ENCODE assay signal across 28 mouse cellular contexts in the genomic region with DNA sequence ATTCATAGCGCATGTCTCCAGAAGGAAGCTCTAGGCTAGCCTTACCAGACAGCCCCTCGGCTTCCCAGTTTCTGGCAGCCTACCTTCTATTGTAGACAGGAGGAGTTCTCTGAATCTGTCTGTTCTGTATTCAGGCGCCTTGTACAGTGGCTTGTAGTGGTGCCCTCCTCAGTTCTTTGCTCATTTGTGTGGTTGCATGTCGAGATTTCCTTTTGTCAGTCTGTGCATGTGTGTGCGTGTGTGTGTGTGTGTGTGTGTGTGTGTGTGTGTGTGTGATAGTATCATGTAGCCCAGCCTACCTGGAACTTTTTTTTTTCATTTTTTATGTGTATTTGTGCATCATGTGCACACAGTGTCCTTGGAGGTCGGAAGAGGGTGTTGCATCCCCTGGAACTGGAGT. TPM values are rescaled to one million over a fixed set of nuclear protein-coding genes. Genes with fewer than 3 reads are reported as not detected.
DNase-seq lines count a peak whose midpoint lies in the region; ATAC-seq and TF ChIP-seq lines count a peak whose summit lies in the region.
"Had no signal": no experiment of that assay in that cellular context is flagged by ENCODE, and none has a peak within 500 bp of the region (broad histone marks: within the 10 kb centered on the region; RNA-seq: fewer than 3 reads in every experiment).

No protein-coding gene starts in this region.

- WGBS in neural tube, embryonic 12.5 days, result 91% methylated on average over 6 of the region's 6 CpGs
- WGBS in midbrain, embryonic 13.5 days, result 87% methylated on average over 6 of the region's 6 CpGs
- WGBS in hindbrain, postnatal 0 days, result 84% methylated on average over 6 of the region's 6 CpGs
- 86% methylated on average over 6 of the region's 6 CpGs for WGBS in forebrain, embryonic 11.5 days

- TF ChIP-seq POLR2A in bone marrow macrophage, adult 2 months (IDR thresholded peaks at IDR 0.05; ENCODE audit: borderline replicate concordance, low read depth, low read length), result no peak

- H3K27ac ChIP-seq in neural tube, embryonic 12.5 days, result no peak overlapping the region
- H3K27ac ChIP-seq in bone marrow macrophage, adult 2 months (ENCODE audit: insufficient read depth, low read depth, low read length), result peak overlapping the region; percentile 93
- H3K27ac ChIP-seq in midbrain, embryonic 13.5 days, result no peak overlapping the region
- H3K27ac ChIP-seq in hindbrain, postnatal 0 days, result no peak overlapping the region
- H3K27ac ChIP-seq in forebrain, embryonic 11.5 days (ENCODE audit: low read depth, low read length), result no peak overlapping the region
- H3K27ac ChIP-seq: embryonic facial prominence, embryonic 12.5 days; forebrain, embryonic 12.5 days; heart, embryonic 15.5 days; hindbrain, embryonic 10.5 days; hindbrain, embryonic 14.5 days had no signal

- DNase-seq in neural tube, embryonic 10.5 days (ENCODE audit: extremely low spot score, low spot score), result no peak
- DNase-seq in hindbrain, postnatal 0 days (ENCODE audit: low spot score), result no peak
- DNase-seq in forebrain, embryonic 11.5 days (ENCODE audit: low spot score), result no peak
- DNase-seq: adrenal gland, adult 8-10 months; adrenal gland, postnatal 36 days; cerebellum, adult 11-12 months; cerebellum, adult 9-10 months; cerebellum, postnatal 25 days; heart, adult 18-20 months; heart, postnatal 14 days had no signal

- TF ChIP-seq CTCF in bone marrow macrophage, adult 2 months (IDR thresholded peaks at IDR 0.05; ENCODE audit: low read depth, low read length), result no peak
- TF ChIP-seq CTCF in hindbrain, postnatal 0 days (IDR thresholded peaks at IDR 0.05; ENCODE audit: low read depth), result no peak

- no peaks in the 10 kb centered on the region for H3K27me3 ChIP-seq in neural tube, embryonic 12.5 days (replicated peaks)
- H3K27me3 ChIP-seq in midbrain, embryonic 13.5 days, result no peaks in the 10 kb centered on the region
- H3K27me3 ChIP-seq in hindbrain, postnatal 0 days (ENCODE audit: insufficient read depth, low read length), result no peaks in the 10 kb centered on the region
- no peaks in the 10 kb centered on the region for H3K27me3 ChIP-seq in forebrain, embryonic 11.5 days (ENCODE audit: control insufficient read depth, insufficient read depth, low read length)
- H3K27me3 ChIP-seq: CH12.LX; embryonic facial prominence, embryonic 12.5 days; forebrain, embryonic 12.5 days; heart, embryonic 15.5 days had no signal

- H3K9ac ChIP-seq in neural tube, embryonic 12.5 days, result 0 out of 2 replicates have a peak overlapping the region, but pooled peaks have one; percentile 5
- H3K9ac ChIP-seq in midbrain, embryonic 13.5 days (replicated peaks), result no peak overlapping the region
- no peak overlapping the region for H3K9ac ChIP-seq in hindbrain, postnatal 0 days (replicated peaks; ENCODE audit: low read length)
- H3K9ac ChIP-seq in forebrain, embryonic 11.5 days (ENCODE audit: low read length), result no peak overlapping the region
- H3K9ac ChIP-seq: embryonic facial prominence, embryonic 12.5 days; forebrain, embryonic 12.5 days; heart, embryonic 15.5 days; hindbrain, embryonic 14.5 days had no signal

- H3K36me3 ChIP-seq in neural tube, embryonic 12.5 days, result no peaks in the 10 kb centered on the region
- H3K36me3 ChIP-seq in midbrain, embryonic 13.5 days, result no peaks in the 10 kb centered on the region
- no peaks in the 10 kb centered on the region for H3K36me3 ChIP-seq in hindbrain, postnatal 0 days (ENCODE audit: insufficient read depth, low read length)
- no peaks in the 10 kb centered on the region for H3K36me3 ChIP-seq in forebrain, embryonic 11.5 days (ENCODE audit: control insufficient read depth, insufficient read depth, low read length)
- H3K36me3 ChIP-seq: embryonic facial prominence, embryonic 12.5 days; forebrain, embryonic 12.5 days; heart, embryonic 15.5 days had no signal

- no peaks in the 10 kb centered on the region for H3K9me3 ChIP-seq in neural tube, embryonic 12.5 days
- H3K9me3 ChIP-seq in midbrain, embryonic 13.5 days, result no peaks in the 10 kb centered on the region
- no peaks in the 10 kb centered on the region for H3K9me3 ChIP-seq in hindbrain, postnatal 0 days (ENCODE audit: low read length)
- no peaks in the 10 kb centered on the region for H3K9me3 ChIP-seq in forebrain, embryonic 11.5 days (ENCODE audit: control insufficient read depth, low read length)
- H3K9me3 ChIP-seq: embryonic facial prominence, embryonic 12.5 days; forebrain, embryonic 12.5 days; heart, embryonic 15.5 days had no signal

- peaks cover 17% of the 10 kb centered on the region for H3K4me1 ChIP-seq in neural tube, embryonic 12.5 days
- peaks cover 73% of the 10 kb centered on the region for H3K4me1 ChIP-seq in bone marrow macrophage, adult 2 months (ENCODE audit: control insufficient read depth, insufficient read depth, low read length)
- H3K4me1 ChIP-seq in midbrain, embryonic 13.5 days (replicated peaks), result peaks cover 51% of the 10 kb centered on the region
- peaks cover 12% of the 10 kb centered on the region for H3K4me1 ChIP-seq in hindbrain, postnatal 0 days (ENCODE audit: insufficient read depth, low read length)
- H3K4me1 ChIP-seq in forebrain, embryonic 11.5 days (replicated peaks; ENCODE audit: control insufficient read depth, insufficient read depth, low read length), result peaks cover 11% of the 10 kb centered on the region

- no peak overlapping the region for H3K4me2 ChIP-seq in neural tube, embryonic 12.5 days (replicated peaks)
- H3K4me2 ChIP-seq in midbrain, embryonic 13.5 days (replicated peaks), result no peak overlapping the region
- H3K4me2 ChIP-seq in hindbrain, postnatal 0 days (ENCODE audit: low read depth, low read length), result no peak overlapping the region
- H3K4me2 ChIP-seq in forebrain, embryonic 11.5 days (ENCODE audit: low read depth, low read length, severe bottlenecking), result no peak overlapping the region
- H3K4me2 ChIP-seq: embryonic facial prominence, embryonic 12.5 days; forebrain, embryonic 12.5 days; heart, embryonic 11.5 days; heart, embryonic 15.5 days; hindbrain, embryonic 14.5 days had no signal

- ATAC-seq in neural tube, embryonic 12.5 days (ENCODE audit: low FRiP score, low read depth), result no peak
- ATAC-seq in CD4-positive, CD25-positive, alpha-beta regulatory T cell, adult 4 months, result peak; percentile 8
- ATAC-seq in midbrain, embryonic 13.5 days, result no peak
- no peak for ATAC-seq in hindbrain, postnatal 0 days
- ATAC-seq in forebrain, embryonic 11.5 days (replicated peaks; ENCODE audit: low FRiP score), result no peak
- ATAC-seq: forebrain, embryonic 16.5 days; intestine, postnatal 0 days had no signal

- no peak overlapping the region for H3K4me3 ChIP-seq in neural tube, embryonic 12.5 days
- H3K4me3 ChIP-seq in bone marrow macrophage, adult 2 months (ENCODE audit: insufficient read depth, low read length), result no peak overlapping the region
- H3K4me3 ChIP-seq in midbrain, embryonic 13.5 days (replicated peaks), result no peak overlapping the region
- no peak overlapping the region for H3K4me3 ChIP-seq in hindbrain, postnatal 0 days (ENCODE audit: low read length)
- H3K4me3 ChIP-seq in forebrain, embryonic 11.5 days (ENCODE audit: low read depth, low read length), result no peak overlapping the region
- H3K4me3 ChIP-seq: embryonic facial prominence, embryonic 12.5 days; forebrain, embryonic 12.5 days; heart, embryonic 15.5 days; hindbrain, embryonic 10.5 days had no signal

RNA-seq across cellular contexts. Expression of a gene that starts 11.1 kb away (rescaled TPM):
- 191 and 213 TPM in 2 replicates for polyA plus RNA-seq in neural tube, embryonic 12.5 days (2016; fragmentation: Nextera tagmentation; extraction: Ambion mirVana)
- 100 to 1,000 TPM; 108 to 145 TPM for polyA plus RNA-seq in CD4-positive, CD25-positive, alpha-beta regulatory T cell, adult 4 months (2017; shearing (Covaris generic))
- 39.0 and 46.2 TPM in 2 replicates for polyA plus RNA-seq in bone marrow macrophage, adult 2 months (2012; ENCODE audit: insufficient read depth, insufficient read length, missing spikeins)
- 206 and 218 TPM in 2 replicates for polyA plus RNA-seq in midbrain, embryonic 13.5 days (2015; fragmentation: Nextera tagmentation; extraction: Ambion mirVana)
- total RNA-seq in hindbrain, postnatal 0 days (2014; rRNA removed), result 249 and 259 TPM in 2 replicates
- 455 and 488 TPM in 2 replicates for polyA plus RNA-seq in hindbrain, postnatal 0 days (2015; fragmentation: Nextera tagmentation; extraction: Ambion mirVana)
- polyA plus RNA-seq in forebrain, embryonic 11.5 days (2014; fragmentation: Nextera tagmentation; extraction: Ambion mirVana), result 75.1 and 77.8 TPM in 2 replicates

RNA-seq across cellular contexts. Expression of a gene that starts 30.4 kb away (rescaled TPM):
- 0.24 and 1.7 TPM in 2 replicates for polyA plus RNA-seq in neural tube, embryonic 12.5 days (2016; fragmentation: Nextera tagmentation; extraction: Ambion mirVana)
- not detected for polyA plus RNA-seq in CD4-positive, CD25-positive, alpha-beta regulatory T cell, adult 4 months (2017; shearing (Covaris generic))
- polyA plus RNA-seq in bone marrow macrophage, adult 2 months (2012; ENCODE audit: insufficient read depth, insufficient read length, missing spikeins), result not detected in 2 replicates
- 0.26 and 0.28 TPM in 2 replicates for polyA plus RNA-seq in midbrain, embryonic 13.5 days (2015; fragmentation: Nextera tagmentation; extraction: Ambion mirVana)
- total RNA-seq in hindbrain, postnatal 0 days (2014; rRNA removed), result not detected in 2 replicates
- not detected in 2 replicates for polyA plus RNA-seq in hindbrain, postnatal 0 days (2015; fragmentation: Nextera tagmentation; extraction: Ambion mirVana)
- not detected in 2 replicates for polyA plus RNA-seq in forebrain, embryonic 11.5 days (2014; fragmentation: Nextera tagmentation; extraction: Ambion mirVana)
- total RNA-seq: adrenal gland, adult 8-10 months; adrenal gland, postnatal 36 days; CH12.LX; gastrocnemius, adult 18-20 months; gastrocnemius, postnatal 4 days; heart, adult 18-20 months; heart, postnatal 14 days had no signal
- polyA plus RNA-seq: cortical plate, adult 2 months; embryonic facial prominence, embryonic 12.5 days; forebrain, embryonic 12.5 days; forebrain, embryonic 16.5 days; frontal cortex, adult 2 months; hindbrain, embryonic 14.5 days; inflammation-experienced regulatory T-cells, adult 6 months had no signal

RNA-seq across cellular contexts. Expression of a gene that starts 36.9 kb away (rescaled TPM):
- polyA plus RNA-seq in neural tube, embryonic 12.5 days (2016; fragmentation: Nextera tagmentation; extraction: Ambion mirVana), result 0.32 and 0.55 TPM in 2 replicates
- polyA plus RNA-seq in CD4-positive, CD25-positive, alpha-beta regulatory T cell, adult 4 months (2017; shearing (Covaris generic)), result 1 to 10 TPM; 9.5 to 9.9 TPM
- polyA plus RNA-seq in bone marrow macrophage, adult 2 months (2012; ENCODE audit: insufficient read depth, insufficient read length, missing spikeins), result 0.44 and 0.97 TPM in 2 replicates
- 0.07 TPM in 1 of 2 replicates, not detected in the other for polyA plus RNA-seq in midbrain, embryonic 13.5 days (2015; fragmentation: Nextera tagmentation; extraction: Ambion mirVana)
- 0.47 and 1.4 TPM in 2 replicates for total RNA-seq in hindbrain, postnatal 0 days (2014; rRNA removed)
- 0.71 and 0.79 TPM in 2 replicates for polyA plus RNA-seq in hindbrain, postnatal 0 days (2015; fragmentation: Nextera tagmentation; extraction: Ambion mirVana)
- polyA plus RNA-seq in forebrain, embryonic 11.5 days (2014; fragmentation: Nextera tagmentation; extraction: Ambion mirVana), result 0.90 and 1.2 TPM in 2 replicates
